Mouse (Mus musculus) limb, embryonic 11.5 days (tissue): ENCODE measurements around the gene Runx1. TPM values are rescaled to one million over a fixed set of nuclear protein-coding genes. Genes with fewer than 3 reads are reported as not detected.

Experiments
- ATAC-seq: fragments of 200-750 bp; cut with Nextera tagmentation; 2 replicates; pipeline ENCODE4 v1.8.0; 2017; ENCODE audit warnings: low read depth; ENCODE audit not compliant: insufficient number of reproducible peaks, low FRiP score, low TSS enrichment
- DNase-seq: peaks from one replicate; pipeline ENCODE4 v3.0.0-alpha.2; 2015; ENCODE audit warnings: low spot score
- H3K27ac ChIP-seq: fragments of 300-500 bp; sonication (generic); replicated peaks from 2 replicates; pipeline ENCODE4 v1.5.1; 2014; ENCODE audit warnings: low read depth, mild to moderate bottlenecking, low read length
- H3K27me3 ChIP-seq: fragments of 300-500 bp; sonication (generic); 2 replicates; pipeline ENCODE4 v1.6.1; 2014; ENCODE audit warnings: mild to moderate bottlenecking, low read length, mixed read lengths; ENCODE audit not compliant: control insufficient read depth, insufficient read depth
- H3K36me3 ChIP-seq: fragments of 300-500 bp; sonication (generic); 2 replicates; pipeline ENCODE4 v1.6.1; 2014; ENCODE audit warnings: mild to moderate bottlenecking, low read length, moderate library complexity, mixed read lengths; ENCODE audit not compliant: control insufficient read depth, insufficient read depth
- H3K4me1 ChIP-seq: fragments of 300-500 bp; sonication (generic); 2 replicates; pipeline ENCODE4 v1.6.1; 2014; ENCODE audit warnings: low read length, mixed read lengths; ENCODE audit not compliant: control insufficient read depth, insufficient read depth
- H3K4me2 ChIP-seq: fragments of 300-500 bp; sonication (generic); 2 replicates; pipeline ENCODE4 v1.6.1; 2014; ENCODE audit warnings: low read depth, mild to moderate bottlenecking, moderate library complexity; ENCODE audit not compliant: severe bottlenecking
- H3K4me3 ChIP-seq: fragments of 300-500 bp; sonication (generic); 2 replicates; pipeline ENCODE4 v1.5.1; 2014; ENCODE audit warnings: low read depth, low read length
- H3K9ac ChIP-seq: fragments of 300-500 bp; sonication (generic); 2 replicates; pipeline ENCODE4 v1.6.1; 2014; ENCODE audit warnings: mild to moderate bottlenecking, low read length
- H3K9me3 ChIP-seq: fragments of 300-500 bp; sonication (generic); 2 replicates; pipeline ENCODE4 v1.6.1; 2016; ENCODE audit warnings: low read length; ENCODE audit not compliant: control insufficient read depth
- WGBS: fragments of 180-500 bp; shearing (Covaris S2); extraction: QIAGEN DNeasy Blood & Tissue Kit; methylation state at CpG from one replicate; pipeline ENCODE4 v1.1.7; 2014; 5-methylcytosine and 5-hydroxymethylcytosine counted together
- polyA plus RNA-seq: library from polyadenylated mRNA; unstranded; fragments of >200 nt; fragmentation: Nextera tagmentation; extraction: Ambion mirVana; gene quantifications from 2 replicates; pipeline ENCODE4 v1.2.1, GENCODE M21; 2014

Runx1 gene
- polyA plus RNA-seq, 1 experiment from 2014 or later: 2.7 TPM

GRCm38 (mm10) chr16:92566146-92566545 lies 259.8 kb downstream of the Runx1 start:
- ATAC-seq: 0 out of 2 replicates have a peak, but pooled peaks have one; percentile 31
- Histone ChIP-seq H3K27ac (no peak overlapping the region), H3K4me1 (peaks cover 4% of the 10 kb centered on the region; the same call in 1 of the 2 replicates), H3K9me3 (no peaks in the 10 kb centered on the region), H3K9ac (no peak overlapping the region), H3K36me3 (no peaks in the 10 kb centered on the region), H3K27me3 (no peaks in the 10 kb centered on the region), H3K4me3 (no peak overlapping the region), H3K4me2 (no peak overlapping the region)
- no peak for DNase-seq
- 8% methylated on average over 5 of the region's 5 CpGs for WGBS

DNA sequence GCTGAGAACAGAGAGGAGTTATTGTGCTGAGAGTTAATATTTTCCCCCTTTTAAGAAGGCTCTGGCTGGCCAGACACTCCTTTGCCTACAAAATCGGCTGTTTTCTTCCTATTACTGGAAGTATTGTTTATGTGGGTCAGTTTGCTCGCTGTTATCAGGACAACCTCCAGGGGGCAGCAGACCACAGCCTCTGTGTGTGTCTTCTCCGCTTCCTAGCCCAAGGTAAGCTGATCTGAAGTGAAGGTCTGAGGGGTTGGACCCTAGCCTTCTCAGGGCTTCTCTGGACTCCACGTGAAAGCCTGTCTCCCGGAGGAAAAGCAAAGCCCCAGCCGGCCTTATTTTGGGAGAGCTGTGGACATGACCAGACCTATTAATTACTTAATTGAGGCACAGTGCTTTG lies 260.2 kb downstream of the Runx1 start:
- Histone ChIP-seq H3K9ac (no peak overlapping the region), H3K27me3 (no peaks in the 10 kb centered on the region), H3K27ac (no peak overlapping the region), H3K4me2 (no peak overlapping the region), H3K4me3 (no peak overlapping the region), H3K4me1 (peaks cover 4% of the 10 kb centered on the region; the same call in 1 of the 2 replicates), H3K36me3 (no peaks in the 10 kb centered on the region), H3K9me3 (no peaks in the 10 kb centered on the region)
- WGBS: under 1% methylated on average over 6 of the region's 6 CpGs
- DNase-seq (peak; percentile 95), ATAC-seq (no peak)

GRCm38 (mm10) chr16:92565291-92565690 lies 260.7 kb downstream of the Runx1 start:
- WGBS: 81% methylated on average over 11 of the region's 11 CpGs
- ATAC-seq: no peak
- no peak for DNase-seq
- no peak overlapping the region for H3K27ac ChIP-seq
- no peaks in the 10 kb centered on the region for H3K36me3 ChIP-seq
- peaks cover 4% of the 10 kb centered on the region; the same call in 1 of the 2 replicates for H3K4me1 ChIP-seq
- H3K4me3 ChIP-seq: no peak overlapping the region
- H3K9me3 ChIP-seq: no peaks in the 10 kb centered on the region
- H3K27me3 ChIP-seq: no peaks in the 10 kb centered on the region
- no peak overlapping the region for H3K4me2 ChIP-seq
- no peak overlapping the region for H3K9ac ChIP-seq

DNA sequence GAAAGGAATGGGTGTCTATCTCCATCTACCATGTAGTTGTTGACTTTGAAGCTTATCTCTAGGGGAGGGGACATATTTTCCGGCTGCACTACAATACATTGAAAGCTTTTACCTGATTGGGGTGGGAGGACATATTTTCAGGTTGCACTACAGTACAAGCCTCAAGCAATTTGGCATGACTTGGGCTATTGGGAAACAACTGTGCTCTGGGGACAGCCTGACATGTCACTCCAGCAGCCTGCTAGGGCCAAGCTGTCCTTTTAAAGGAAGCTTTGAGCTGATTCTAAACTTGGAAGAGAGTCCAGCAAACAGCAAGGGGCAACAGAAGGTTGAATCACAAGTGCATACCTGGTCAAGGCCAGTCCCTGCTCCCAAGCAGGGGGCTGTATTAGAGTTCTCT lies 270.9 kb downstream of the Runx1 start:
- H3K9me3 ChIP-seq: no peaks in the 10 kb centered on the region
- DNase-seq (no peak), ATAC-seq (no peak)
- no peaks in the 10 kb centered on the region for H3K36me3 ChIP-seq
- H3K4me2 ChIP-seq: no peak overlapping the region
- H3K27me3 ChIP-seq: no peaks in the 10 kb centered on the region
- H3K27ac ChIP-seq: no peak overlapping the region
- WGBS: 97% methylated on average over 1 of the region's 1 CpGs
- H3K4me1 ChIP-seq: no peaks in the 10 kb centered on the region
- H3K9ac ChIP-seq: no peak overlapping the region
- no peak overlapping the region for H3K4me3 ChIP-seq

DNA sequence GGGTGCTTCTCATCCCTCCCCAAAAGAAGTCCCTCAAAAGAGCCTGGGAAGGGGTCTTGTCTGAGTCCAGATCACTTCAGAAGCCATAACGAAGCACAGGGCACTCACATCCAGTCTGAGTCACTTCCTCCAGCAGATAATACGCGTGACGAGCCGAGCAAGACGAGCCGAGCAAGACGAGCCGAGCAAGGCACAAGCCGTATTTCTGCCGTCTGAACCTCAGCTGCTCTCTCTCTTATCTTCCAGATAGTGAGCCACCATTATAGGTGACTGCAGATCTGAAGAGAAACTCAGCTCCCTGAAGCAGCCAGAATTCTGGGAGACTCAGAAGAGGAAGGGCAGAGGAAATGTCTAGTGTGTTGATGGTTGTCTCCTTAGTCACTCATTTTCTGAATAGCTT lies 273.1 kb downstream of the Runx1 start:
- 60% methylated on average over 11 of the region's 11 CpGs for WGBS
- H3K4me1 ChIP-seq: no peaks in the 10 kb centered on the region
- H3K36me3 ChIP-seq: no peaks in the 10 kb centered on the region
- no peak for ATAC-seq
- no peak overlapping the region for H3K9ac ChIP-seq
- no peak overlapping the region for H3K4me3 ChIP-seq
- no peaks in the 10 kb centered on the region for H3K27me3 ChIP-seq
- no peaks in the 10 kb centered on the region for H3K9me3 ChIP-seq
- H3K4me2 ChIP-seq: no peak overlapping the region
- DNase-seq: no peak
- H3K27ac ChIP-seq: no peak overlapping the region

DNA sequence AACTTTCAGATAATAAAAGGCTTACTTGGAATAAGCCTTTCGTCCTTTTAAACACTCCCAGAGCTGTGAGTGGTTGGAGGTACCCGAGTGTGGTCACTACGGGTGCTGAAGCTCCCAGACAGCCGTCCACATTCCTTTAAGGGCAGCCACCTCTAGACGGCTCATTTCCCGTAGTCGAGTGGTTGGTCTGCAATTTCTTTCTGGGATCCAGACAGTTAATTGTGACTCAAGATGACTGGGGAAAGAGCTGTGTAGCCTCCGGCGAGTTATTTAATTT lies 273.9 kb downstream of the Runx1 start:
- no peaks in the 10 kb centered on the region for H3K36me3 ChIP-seq
- no peaks in the 10 kb centered on the region for H3K9me3 ChIP-seq
- H3K27me3 ChIP-seq: no peaks in the 10 kb centered on the region
- no peak overlapping the region for H3K4me3 ChIP-seq
- WGBS: 63% methylated on average over 9 of the region's 9 CpGs
- ATAC-seq: no peak
- no peak overlapping the region for H3K4me2 ChIP-seq
- no peaks in the 10 kb centered on the region for H3K4me1 ChIP-seq
- no peak overlapping the region for H3K27ac ChIP-seq
- H3K9ac ChIP-seq: no peak overlapping the region
- no peak for DNase-seq
